In the genomic region with DNA sequence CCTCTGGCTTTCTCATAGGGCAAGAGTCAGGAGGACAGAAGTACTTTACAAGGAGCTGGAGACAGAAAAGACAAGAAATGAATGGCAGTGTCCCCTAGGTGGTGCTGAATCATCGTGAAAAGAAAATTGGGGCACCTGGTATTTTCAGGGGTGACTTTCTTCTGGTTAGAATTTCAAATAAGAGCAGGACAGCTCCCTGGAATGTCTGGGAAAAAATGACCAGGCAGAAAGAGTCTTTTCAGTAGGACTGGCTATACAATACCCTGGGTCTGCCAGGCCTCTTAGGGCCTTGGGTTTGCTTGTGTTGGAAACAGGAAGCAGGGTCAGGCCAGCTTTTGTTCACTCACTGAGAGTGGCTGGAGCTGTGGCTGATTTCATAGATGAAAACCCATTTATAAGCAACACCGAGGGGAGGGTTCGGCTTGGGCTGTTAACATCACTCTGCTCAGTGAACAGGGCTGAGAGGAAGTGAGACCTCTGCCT, we compare ENCODE assay signal across 9 mouse cellular contexts. TPM values are rescaled to one million over a fixed set of nuclear protein-coding genes. Genes with fewer than 3 reads are reported as not detected.
DNase-seq lines count a peak whose midpoint lies in the region; ATAC-seq and TF ChIP-seq lines count a peak whose summit lies in the region.
"Had no signal": no experiment of that assay in that cellular context is flagged by ENCODE, and none has a peak within 500 bp of the region (broad histone marks: within the 10 kb centered on the region; RNA-seq: fewer than 3 reads in every experiment).

No protein-coding gene starts in this region.

- TF ChIP-seq CTCF in brain, embryonic 14.5 days (IDR thresholded peaks at IDR 0.05; ENCODE audit: borderline replicate concordance, extremely low read depth, insufficient read depth, insufficient read length), result peak; percentile 67; the same call in 1 of the 2 replicates

- no peak for DNase-seq in ES-E14 (ENCODE audit: low read depth, low spot score)
- peak; percentile 91 for DNase-seq in brain, embryonic 14.5 days (ENCODE audit: low read depth)
- peak; percentile 25 for DNase-seq in layer of hippocampus, adult 9-10 months (ENCODE audit: low spot score)
- peak; percentile 14 for DNase-seq in lung, postnatal 25 days (ENCODE audit: low spot score)
- peak; percentile 48 for DNase-seq in right cerebral cortex, postnatal 25 days
- no peak for DNase-seq in c-Kit-positive CD71-positive TER-119-positive erythroid progenitor cells, embryonic 14.5 days (ENCODE audit: low spot score)

- no peaks in the 10 kb centered on the region for H3K36me3 ChIP-seq in ES-E14 (ENCODE audit: control insufficient read depth, insufficient read depth, low read length, poor library complexity, severe bottlenecking)
- H3K36me3 ChIP-seq in forebrain, embryonic 12.5 days (replicated peaks), result no peaks in the 10 kb centered on the region
- H3K36me3 ChIP-seq in hindbrain, embryonic 12.5 days, result no peaks in the 10 kb centered on the region
- H3K36me3 ChIP-seq: embryonic facial prominence, embryonic 13.5 days had no signal

- no peaks in the 10 kb centered on the region for H3K4me1 ChIP-seq in ES-E14 (ENCODE audit: control insufficient read depth in 2 of 2, insufficient read depth in 2 of 2, low read length in 2 of 2, poor library complexity in 1 of 2)
- H3K4me1 ChIP-seq in forebrain, embryonic 12.5 days, result peaks cover 30% of the 10 kb centered on the region
- peaks cover 32% of the 10 kb centered on the region for H3K4me1 ChIP-seq in hindbrain, embryonic 12.5 days

- H3K9ac ChIP-seq in ES-E14 (ENCODE audit: insufficient read depth, low read depth, low read length, poor library complexity, severe bottlenecking), result no peak overlapping the region
- no peak overlapping the region for H3K9ac ChIP-seq in forebrain, embryonic 12.5 days
- H3K9ac ChIP-seq in hindbrain, embryonic 12.5 days, result no peak overlapping the region
- H3K9ac ChIP-seq: embryonic facial prominence, embryonic 13.5 days had no signal

- no peaks in the 10 kb centered on the region for H3K9me3 ChIP-seq in ES-E14 (ENCODE audit: control insufficient read depth, insufficient read depth, low read depth, low read length)
- no peaks in the 10 kb centered on the region for H3K9me3 ChIP-seq in forebrain, embryonic 12.5 days
- no peaks in the 10 kb centered on the region for H3K9me3 ChIP-seq in hindbrain, embryonic 12.5 days (replicated peaks)
- H3K9me3 ChIP-seq: embryonic facial prominence, embryonic 13.5 days had no signal

- no peak overlapping the region for H3K4me3 ChIP-seq in ES-E14 (ENCODE audit: insufficient read depth in 1 of 2, low read depth in 1 of 2, low read length in 2 of 2, poor library complexity in 1 of 2, severe bottlenecking in 1 of 2)
- no peak overlapping the region for H3K4me3 ChIP-seq in forebrain, embryonic 12.5 days (replicated peaks)
- H3K4me3 ChIP-seq in hindbrain, embryonic 12.5 days, result no peak overlapping the region
- H3K4me3 ChIP-seq: embryonic facial prominence, embryonic 13.5 days had no signal

- TF ChIP-seq POLR2A in brain, embryonic 14.5 days (IDR thresholded peaks at IDR 0.05; ENCODE audit: borderline replicate concordance, extremely low read depth, insufficient read depth, insufficient read length, poor library complexity, severe bottlenecking), result no peak

- H3K4me2 ChIP-seq in forebrain, embryonic 12.5 days, result no peak overlapping the region
- no peak overlapping the region for H3K4me2 ChIP-seq in hindbrain, embryonic 12.5 days (replicated peaks)
- H3K4me2 ChIP-seq: embryonic facial prominence, embryonic 13.5 days had no signal

- no peak overlapping the region for H3K27ac ChIP-seq in ES-E14 (ENCODE audit: insufficient read depth, low read depth, low read length, poor library complexity, severe bottlenecking)
- H3K27ac ChIP-seq in forebrain, embryonic 12.5 days, result peak overlapping the region; percentile 81
- peak overlapping the region; percentile 79 for H3K27ac ChIP-seq in hindbrain, embryonic 12.5 days
- H3K27ac ChIP-seq: embryonic facial prominence, embryonic 13.5 days had no signal

- 4% methylated on average over 3 of the region's 3 CpGs for WGBS in forebrain, embryonic 12.5 days
- WGBS in hindbrain, embryonic 12.5 days, result 5% methylated on average over 3 of the region's 3 CpGs

- in situ Hi-C loops in ES-E14 (cut with MboI; ENCODE audit: low sequenced_read_pairs in 2 of 2, unreplicated experiment in 2 of 2), result loop anchor here in 1 of 2 experiments (10.0 kb wide), 1 partner anchor 682 kb away; no protein-coding TSS in a partner anchor

- no peaks in the 10 kb centered on the region for H3K27me3 ChIP-seq in forebrain, embryonic 12.5 days
- no peaks in the 10 kb centered on the region for H3K27me3 ChIP-seq in hindbrain, embryonic 12.5 days
- H3K27me3 ChIP-seq: embryonic facial prominence, embryonic 13.5 days had no signal

- peak; percentile 86 for ATAC-seq in forebrain, embryonic 12.5 days (ENCODE audit: low FRiP score)
- ATAC-seq in hindbrain, embryonic 12.5 days (ENCODE audit: low FRiP score), result peak; percentile 75

TF ChIP-seq in ES-E14, 5 proteins besides CTCF, POLR2A, EP300 and RAD21:
- TF ChIP-seq ZNF384 (IDR thresholded peaks at IDR 0.05; ENCODE audit: low read depth, low read length) (no peak), ZC3H11A (IDR thresholded peaks at IDR 0.05; ENCODE audit: borderline replicate concordance, low read depth, low read length) (0 out of 2 replicates have a peak, but pooled peaks have one; percentile 13)
TF ChIP-seq in ES-E14: peak in this region for 1.

RNA-seq across cellular contexts. Expression of a gene that starts 5.8 kb away (rescaled TPM):
- total RNA-seq in ES-E14 (2012; rRNA removed), result 0.09 TPM in 1 of 2 replicates, not detected in the other
- 0.08 TPM in 2 replicates for polyA plus RNA-seq in brain, embryonic 14.5 days (2012; rRNA removed)
- polyA plus RNA-seq in forebrain, embryonic 12.5 days (2016; fragmentation: Nextera tagmentation; extraction: Ambion mirVana), result 0.33 and 0.38 TPM in 2 replicates
- 0.23 and 0.26 TPM in 2 replicates for polyA plus RNA-seq in hindbrain, embryonic 12.5 days (2016; fragmentation: Nextera tagmentation; extraction: Ambion mirVana)
- polyA plus RNA-seq: embryonic facial prominence, embryonic 13.5 days had no signal

RNA-seq across cellular contexts. Expression of a gene that starts 32.8 kb away (rescaled TPM):
- 95.7 and 109 TPM in 2 replicates for total RNA-seq in ES-E14 (2012; rRNA removed)
- 17.1 TPM in 2 replicates for polyA plus RNA-seq in brain, embryonic 14.5 days (2012; rRNA removed)
- polyA plus RNA-seq in forebrain, embryonic 12.5 days (2016; fragmentation: Nextera tagmentation; extraction: Ambion mirVana), result 57.7 and 69.3 TPM in 2 replicates
- 46.2 and 52.2 TPM in 2 replicates for polyA plus RNA-seq in hindbrain, embryonic 12.5 days (2016; fragmentation: Nextera tagmentation; extraction: Ambion mirVana)

RNA-seq across cellular contexts. Expression of a gene that starts 33.1 kb away (rescaled TPM):
- 0.13 and 0.16 TPM in 2 replicates for total RNA-seq in ES-E14 (2012; rRNA removed)
- polyA plus RNA-seq in brain, embryonic 14.5 days (2012; rRNA removed), result 0.20 and 0.53 TPM in 2 replicates
- 0.33 and 0.42 TPM in 2 replicates for polyA plus RNA-seq in forebrain, embryonic 12.5 days (2016; fragmentation: Nextera tagmentation; extraction: Ambion mirVana)
- polyA plus RNA-seq in hindbrain, embryonic 12.5 days (2016; fragmentation: Nextera tagmentation; extraction: Ambion mirVana), result 0.52 and 0.74 TPM in 2 replicates
- polyA plus RNA-seq: embryonic facial prominence, embryonic 13.5 days had no signal

Comparison
In these comparisons a context has a peak if more than half of its experiments do, and no peak if none do; other contexts are left out.
1. DNase-seq: peak in brain, embryonic 14.5 days (single experiment), layer of hippocampus, adult 9-10 months (single experiment), lung, postnatal 25 days (single experiment) and right cerebral cortex, postnatal 25 days (single experiment); none in ES-E14 (single experiment) and c-Kit-positive CD71-positive TER-119-positive erythroid progenitor cells, embryonic 14.5 days (single experiment).